Mouse (Mus musculus) heart, embryonic 11.5 days (tissue): ENCODE measurements around the gene Dhx40. TPM values are rescaled to one million over a fixed set of nuclear protein-coding genes. Genes with fewer than 3 reads are reported as not detected.

ENCODE experiments used
- polyA plus RNA-seq: library from polyadenylated mRNA; unstranded; fragments of >200 nt; fragmentation: Nextera tagmentation; extraction: Ambion mirVana; gene quantifications from 2 replicates; pipeline ENCODE4 v1.2.1, GENCODE M21; 2014

Gene Dhx40
- polyA plus RNA-seq, 1 experiment from 2014 or later = 15.0 TPM

Other genes with a start within 250 kb of the Dhx40 start
- 112 and 120 TPM in 2 replicates for gene Vmp1, start 123.9 kb downstream of the Dhx40 start, polyA plus RNA-seq
- gene Ptrh2, start 123.8 kb downstream of the Dhx40 start, polyA plus RNA-seq = 21.5 and 22.7 TPM in 2 replicates
- 186 and 228 TPM in 2 replicates for gene Cltc, start 50.2 kb downstream of the Dhx40 start, polyA plus RNA-seq
- gene Ypel2, start 186.0 kb upstream of the Dhx40 start, polyA plus RNA-seq = 16.8 and 23.9 TPM in 2 replicates